13 mouse cellular contexts compared by ENCODE assay signal in the genomic region with DNA sequence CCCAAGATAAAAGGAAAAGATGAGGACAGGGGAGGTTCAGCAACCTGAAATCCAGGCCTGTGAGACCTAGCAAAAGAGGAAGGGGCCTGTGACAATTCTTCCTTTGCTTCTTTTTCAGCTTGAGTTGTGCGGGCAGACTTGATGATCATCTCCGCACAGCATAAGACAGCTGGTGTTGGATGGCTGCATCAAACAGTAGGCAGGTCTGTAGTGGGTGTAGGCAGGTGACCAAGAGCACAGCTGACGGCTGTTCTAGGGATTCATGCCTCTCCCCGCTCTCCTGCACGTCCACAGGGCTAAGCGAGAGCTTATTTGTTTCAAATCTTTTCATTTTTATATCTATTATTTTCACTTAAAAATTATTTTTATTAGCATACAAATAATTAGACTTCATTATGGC.
"Had no signal": no experiment of that assay in that cellular context is flagged by ENCODE, and none has a peak within 500 bp of the region (broad histone marks: within the 10 kb centered on the region; RNA-seq: fewer than 3 reads in every experiment).

No protein-coding gene starts in this region.

- DNase-seq: kidney, adult 18-20 months; kidney, postnatal 10 days; kidney, postnatal 4 days; liver; lung, adult 18-20 months; right cerebral cortex, postnatal 14 days; thymus, adult 2 months; thymus, postnatal 25 days had no signal

- H3K9ac ChIP-seq: limb, embryonic 12.5 days; liver, embryonic 14.5 days; midbrain, embryonic 12.5 days; stomach, embryonic 15.5 days had no signal

- H3K4me3 ChIP-seq: left cerebral cortex, adult 2 months; limb, embryonic 12.5 days; midbrain, embryonic 12.5 days; stomach, embryonic 15.5 days had no signal

- H3K4me2 ChIP-seq: limb, embryonic 12.5 days; midbrain, embryonic 12.5 days; stomach, embryonic 15.5 days had no signal

- H3K27ac ChIP-seq: left cerebral cortex, adult 2 months; limb, embryonic 12.5 days; liver, embryonic 14.5 days; midbrain, embryonic 12.5 days; stomach, embryonic 15.5 days had no signal

- H3K4me1 ChIP-seq: limb, embryonic 12.5 days; midbrain, embryonic 12.5 days; stomach, embryonic 15.5 days had no signal

- H3K27me3 ChIP-seq: limb, embryonic 12.5 days; midbrain, embryonic 12.5 days; stomach, embryonic 15.5 days had no signal

- H3K36me3 ChIP-seq: limb, embryonic 12.5 days; midbrain, embryonic 12.5 days; stomach, embryonic 15.5 days had no signal

- H3K9me3 ChIP-seq: limb, embryonic 12.5 days; midbrain, embryonic 12.5 days; stomach, embryonic 15.5 days had no signal
